Mouse (Mus musculus) liver, postnatal 0 days (tissue): ENCODE data around the gene Adra2c.

Experiments
- CTCF ChIP-seq: sonication (generic); IDR thresholded peaks from 2 replicates; pipeline ENCODE4 v1.5.1; 2016; ENCODE audit warnings: antibody characterized with exemption, low read depth
- EP300 ChIP-seq: IDR thresholded peaks from 2 replicates; pipeline ENCODE4 v1.6.1; 2016; ENCODE audit warnings: antibody characterized with exemption, low read depth, mild to moderate bottlenecking

- TF ChIP-seq CTCF (no peak), EP300 (no peak)
Measured at GRCm38 (mm10) chr5:35320650-35321049, 42.5 kb downstream of the Adra2c start.
